ENCODE assay signal across 8 mouse cellular contexts in genomic region chr1:179645101-179645979, GRCm38 (mm10). TPM values are rescaled to one million over a fixed set of nuclear protein-coding genes. Genes with fewer than 3 reads are reported as not detected.
DNase-seq lines count a peak whose midpoint lies in the region; ATAC-seq and TF ChIP-seq lines count a peak whose summit lies in the region.

No protein-coding gene starts in this region.

- H3K27ac ChIP-seq in forebrain, embryonic 16.5 days (ENCODE audit: low read length) = no peak overlapping the region
- H3K27ac ChIP-seq in layer of hippocampus, adult 2 months = no peak overlapping the region
- H3K27ac ChIP-seq in lung, embryonic 14.5 days (ENCODE audit: low read depth) = no peak overlapping the region
- no peak overlapping the region for H3K27ac ChIP-seq in thymus, adult 2 months (ENCODE audit: control insufficient read depth, insufficient read depth, low read length)

- intact Hi-C loops in heart, postnatal 36 days (cut with DNase I) = loop anchor here (1.0 to 10.0 kb wide), 2 partner anchors 89 to 199 kb away; no protein-coding TSS in a partner anchor

- no peaks in the 10 kb centered on the region for H3K9me3 ChIP-seq in G1E (replicated peaks)
- no peaks in the 10 kb centered on the region for H3K9me3 ChIP-seq in forebrain, embryonic 16.5 days (ENCODE audit: control insufficient read depth, low read length)
- H3K9me3 ChIP-seq in lung, embryonic 14.5 days (ENCODE audit: low read depth, low read length) = no peaks in the 10 kb centered on the region

- no peak overlapping the region for H3K9ac ChIP-seq in forebrain, embryonic 16.5 days (replicated peaks; ENCODE audit: low read depth, low read length)
- no peak overlapping the region for H3K9ac ChIP-seq in lung, embryonic 14.5 days

- H3K4me1 ChIP-seq in G1E (ENCODE audit: insufficient read depth, low read depth, low read length) = peaks cover 68% of the 10 kb centered on the region
- H3K4me1 ChIP-seq in forebrain, embryonic 16.5 days (replicated peaks; ENCODE audit: control insufficient read depth, insufficient read depth, low read length) = peaks cover 9% of the 10 kb centered on the region
- no peaks in the 10 kb centered on the region for H3K4me1 ChIP-seq in lung, embryonic 14.5 days (ENCODE audit: insufficient read depth)
- peaks cover 12% of the 10 kb centered on the region for H3K4me1 ChIP-seq in thymus, adult 2 months (replicated peaks; ENCODE audit: control insufficient read depth, insufficient read depth, low read length)

- 63% methylated on average over 13 of the region's 13 CpGs for WGBS in forebrain, embryonic 16.5 days
- WGBS in lung, embryonic 14.5 days = 61% methylated on average over 13 of the region's 13 CpGs
- WGBS in thymus, adult 2 months = 65% methylated on average over 13 of the region's 13 CpGs

- DNase-seq in G1E (ENCODE audit: low spot score) = peak; percentile 63
- DNase-seq in cerebellum, adult 11-12 months = peak; percentile 77
- peak; percentile 76 to 78 for DNase-seq in heart, postnatal 36 days
- peak; percentile 84 to 90 for DNase-seq in layer of hippocampus, adult 2 months (ENCODE audit: low spot score in 2 of 2)
- DNase-seq in lung, embryonic 14.5 days = peak; percentile 95
- DNase-seq in ovary, adult 18-20 months (ENCODE audit: low spot score) = peak; percentile 59
- peak; percentile 76 for DNase-seq in thymus, adult 2 months

- TF ChIP-seq CTCF in G1E (IDR thresholded peaks at IDR 0.05; ENCODE audit: low read depth, low read length) = peak; percentile 89
- peak; percentile 96 for TF ChIP-seq CTCF in layer of hippocampus, adult 2 months (conservative IDR thresholded peaks at IDR 0.05)
- TF ChIP-seq CTCF in lung, embryonic 14.5 days (IDR thresholded peaks at IDR 0.05; ENCODE audit: low read depth) = peak; percentile 91
- peak; percentile 73; the same call in 1 of the 2 replicates for TF ChIP-seq CTCF in thymus, adult 2 months (IDR thresholded peaks at IDR 0.05; ENCODE audit: borderline replicate concordance, control insufficient read depth, extremely low read depth, insufficient read depth, low read length, poor library complexity)

- peak; percentile 56 for ATAC-seq in G1E (ENCODE audit: extremely low read depth, insufficient number of reproducible peaks, low FRiP score, poor library complexity, severe bottlenecking)
- ATAC-seq in forebrain, embryonic 16.5 days = peak; percentile 77
- ATAC-seq in lung, embryonic 14.5 days (ENCODE audit: insufficient read depth) = peak; percentile 91

- H3K4me2 ChIP-seq in forebrain, embryonic 16.5 days (ENCODE audit: low read length) = peak overlapping the region; percentile 46
- H3K4me2 ChIP-seq in lung, embryonic 14.5 days = peak overlapping the region; percentile 48

- peaks cover 12% of the 10 kb centered on the region for H3K27me3 ChIP-seq in G1E (ENCODE audit: insufficient read depth, low read length)
- H3K27me3 ChIP-seq in forebrain, embryonic 16.5 days (replicated peaks; ENCODE audit: control insufficient read depth, insufficient read depth, low read length) = no peaks in the 10 kb centered on the region
- H3K27me3 ChIP-seq in lung, embryonic 14.5 days (ENCODE audit: insufficient read depth, low read length) = no peaks in the 10 kb centered on the region
- no peaks in the 10 kb centered on the region for H3K27me3 ChIP-seq in thymus, adult 2 months (ENCODE audit: control insufficient read depth, insufficient read depth, low read length)

- H3K36me3 ChIP-seq in G1E (replicated peaks) = no peaks in the 10 kb centered on the region
- no peaks in the 10 kb centered on the region for H3K36me3 ChIP-seq in forebrain, embryonic 16.5 days (ENCODE audit: control insufficient read depth, insufficient read depth)
- no peaks in the 10 kb centered on the region for H3K36me3 ChIP-seq in lung, embryonic 14.5 days (ENCODE audit: insufficient read depth)
- no peaks in the 10 kb centered on the region for H3K36me3 ChIP-seq in thymus, adult 2 months (ENCODE audit: control insufficient read depth, insufficient read depth, low read length)

- peak overlapping the region; percentile 53; the same call in 1 of the 2 replicates for H3K4me3 ChIP-seq in G1E (ENCODE audit: low read depth, low read length)
- H3K4me3 ChIP-seq in forebrain, embryonic 16.5 days (replicated peaks; ENCODE audit: low read length) = peak overlapping the region; percentile 19
- peak overlapping the region; percentile 43; the same call in 1 of the 2 replicates for H3K4me3 ChIP-seq in layer of hippocampus, adult 2 months
- no peak overlapping the region for H3K4me3 ChIP-seq in lung, embryonic 14.5 days (ENCODE audit: low read depth, low read length)
- H3K4me3 ChIP-seq in thymus, adult 2 months (ENCODE audit: control insufficient read depth, insufficient read depth, low read length) = no peak overlapping the region

- no peak for TF ChIP-seq POLR2A in thymus, adult 2 months (IDR thresholded peaks at IDR 0.05; ENCODE audit: control insufficient read depth, extremely low read depth, insufficient read depth, low read length, poor library complexity)

RNA-seq across cellular contexts. Expression of gene Sccpdh, which starts 22.7 kb away (rescaled TPM):
- total RNA-seq in G1E (2014; fragmentation: Nextera tagmentation) (72.8 and 72.9 TPM in 2 replicates), G1E (2017) (110 and 127 TPM in 2 replicates)
- polyA plus RNA-seq in G1E (2012) = 11.9 and 12.3 TPM in 2 replicates
- 117 and 128 TPM in 2 replicates for polyA plus RNA-seq in forebrain, embryonic 16.5 days (2015; fragmentation: Nextera tagmentation; extraction: Ambion mirVana)
- 10 to 100 TPM; 57.1 to 58.5 TPM for total RNA-seq in heart, postnatal 36 days (2021)
- total RNA-seq in layer of hippocampus, adult 2 months (2021) = 10 to 100 TPM; 54.6 to 56.1 TPM
- 69.9 and 71.3 TPM in 2 replicates for polyA plus RNA-seq in lung, embryonic 14.5 days (2014; fragmentation: Nextera tagmentation; extraction: Ambion mirVana)
- polyA plus RNA-seq in thymus, adult 2 months (2012; rRNA removed) = 1.9 and 3.0 TPM in 2 replicates

Comparison
In these comparisons a context has a peak if more than half of its experiments do, and no peak if none do; other contexts are left out.
1. H3K4me3 ChIP-seq: peak in G1E (single experiment), forebrain, embryonic 16.5 days (single experiment) and layer of hippocampus, adult 2 months (single experiment); none in lung, embryonic 14.5 days (single experiment) and thymus, adult 2 months (single experiment).
2. Peak in every context shown above with its lines, with median percentiles within 50 percentile points of each other: ATAC-seq, DNase-seq and CTCF ChIP-seq.